Mouse (Mus musculus): ENCODE measurements around the gene Aadat. TPM values are rescaled to one million over a fixed set of nuclear protein-coding genes. Genes with fewer than 3 reads are reported as not detected.
"Not testable (repeated sequence)": the region's sequence is repeated elsewhere in the genome, so short reads cannot be mapped to it uniquely, and the experiment has no call there.

Gene Aadat
- polyA plus RNA-seq, 1 experiment from 2014 or later, result 0.52 TPM

- H3K9ac ChIP-seq (replicated peaks), result no peak overlapping the region
- H3K4me2 ChIP-seq (replicated peaks), result no peak overlapping the region
- no peaks in the 10 kb centered on the region for H3K4me1 ChIP-seq
- no peak for ATAC-seq (replicated peaks)
- H3K27me3 ChIP-seq, result no peaks in the 10 kb centered on the region
- WGBS, result 86% methylated on average over 2 of the region's 2 CpGs
- H3K36me3 ChIP-seq, result no peaks in the 10 kb centered on the region
- no peak overlapping the region for H3K4me3 ChIP-seq
- no peak overlapping the region for H3K27ac ChIP-seq (replicated peaks)
- H3K9me3 ChIP-seq, result no peaks in the 10 kb centered on the region
Observed at GRCm38 (mm10) chr8:60583369-60583768, 77.6 kb downstream of the Aadat start.

- not testable (repeated sequence) for H3K27ac ChIP-seq (replicated peaks); H3K9ac ChIP-seq (replicated peaks); H3K4me1 ChIP-seq; H3K4me3 ChIP-seq; H3K4me2 ChIP-seq (replicated peaks); ATAC-seq (replicated peaks); H3K27me3 ChIP-seq; H3K9me3 ChIP-seq; H3K36me3 ChIP-seq
- WGBS, result 91% methylated on average over 29 of the region's 29 CpGs
Observed at GRCm38 (mm10) chr8:60591352-60592105, 85.8 kb downstream of the Aadat start.

- H3K4me3 ChIP-seq, result no peak overlapping the region
- H3K9me3 ChIP-seq, result no peaks in the 10 kb centered on the region
- H3K4me2 ChIP-seq (replicated peaks), result no peak overlapping the region
- no peaks in the 10 kb centered on the region for H3K27me3 ChIP-seq
- no peaks in the 10 kb centered on the region for H3K36me3 ChIP-seq
- no peak overlapping the region for H3K27ac ChIP-seq (replicated peaks)
- no peak for ATAC-seq (replicated peaks)
- no peak overlapping the region for H3K9ac ChIP-seq (replicated peaks)
- H3K4me1 ChIP-seq, result no peaks in the 10 kb centered on the region
- WGBS, result 66% methylated on average over 3 of the region's 3 CpGs
Observed at GRCm38 (mm10) chr8:60594761-60595160, 89.0 kb downstream of the Aadat start.

Other genes with a start within 250 kb of the Aadat start
- gene Gm10283, start 2.7 kb upstream of the Aadat start, polyA plus RNA-seq (2015; fragmentation: Nextera tagmentation; extraction: Ambion mirVana), result not detected in 2 replicates
- 1.1 and 1.3 TPM in 2 replicates for gene Mfap3l, start 126.9 kb downstream of the Aadat start, polyA plus RNA-seq (2015; fragmentation: Nextera tagmentation; extraction: Ambion mirVana)